Mouse (Mus musculus) thymus, adult 2 months (tissue): ENCODE measurements around the gene 1700013F07Rik.

Experiments
- CTCF ChIP-seq: fragments of 200-500 bp; IDR thresholded peaks from 2 replicates; pipeline ENCODE4 v1.5.1; 2012; ENCODE audit warnings: mild to moderate bottlenecking, control low read depth, low read length, moderate library complexity, borderline replicate concordance; ENCODE audit not compliant: control insufficient read depth, poor library complexity, insufficient read depth; ENCODE audit errors: extremely low read depth
- POLR2A ChIP-seq: fragments of 200-500 bp; IDR thresholded peaks from 2 replicates; pipeline ENCODE4 v1.6.1; 2012; ENCODE audit warnings: mild to moderate bottlenecking, low read length, control low read depth, moderate library complexity; ENCODE audit not compliant: control insufficient read depth, poor library complexity, insufficient read depth; ENCODE audit errors: extremely low read depth

GRCm38 (mm10) chr3:108484749-108485148 lies 49.2 kb upstream of the 1700013F07Rik start:
- no peak for TF ChIP-seq POLR2A
- TF ChIP-seq CTCF: no peak
